Mouse (Mus musculus) cerebral cortex, adult 2 months (tissue): ENCODE measurements around the gene 9130008F23Rik.

Source experiments
- WGBS: fragments of 180-500 bp; shearing (Covaris S2); methylation state at CpG from one replicate; pipeline ENCODE4 v1.1.7; 2018; 5-methylcytosine and 5-hydroxymethylcytosine counted together

9130008F23Rik gene

DNA sequence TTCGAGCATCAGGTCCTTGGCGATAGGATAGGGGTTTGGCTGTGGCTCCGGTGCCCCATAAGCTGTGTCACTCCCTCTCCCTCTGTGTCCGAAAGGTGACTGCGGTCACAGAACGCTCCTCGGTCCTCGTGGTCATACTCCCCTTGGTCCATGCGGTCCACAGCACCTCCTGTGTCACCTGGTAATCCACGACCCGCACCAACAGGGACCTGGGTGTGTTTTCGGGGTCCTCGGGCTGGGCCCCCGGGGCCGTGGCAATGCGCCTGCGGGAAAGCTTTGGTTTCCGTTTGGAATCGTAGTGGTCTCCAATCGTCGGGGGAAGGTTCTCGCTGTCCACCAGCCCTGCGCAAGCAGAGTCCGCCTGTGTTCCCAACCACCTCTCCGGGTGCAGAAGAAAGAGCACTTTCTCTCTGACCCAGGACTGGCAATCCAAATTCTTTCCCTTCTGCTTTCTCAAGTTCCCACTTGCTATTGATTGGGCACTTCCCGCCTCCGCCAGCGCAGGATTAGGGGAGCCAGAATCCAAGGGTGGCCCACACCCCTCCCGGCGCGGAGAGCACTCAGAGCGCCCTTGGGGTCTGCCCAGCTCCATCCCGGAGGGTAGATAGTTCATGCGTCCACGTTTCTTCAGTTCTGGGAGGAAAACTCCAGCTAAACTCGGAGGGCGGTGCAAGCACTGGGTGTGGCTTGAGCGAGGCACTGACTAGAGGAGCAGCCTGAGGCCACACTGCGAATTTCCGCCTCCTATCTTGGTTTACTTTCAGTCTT, at the start of gene 9130008F23Rik:
TSS of gene 9130008F23Rik (minus strand) at position 636 of the 768 bp plus-strand sequence.
- WGBS, result under 1% methylated on average over 40 of the region's 40 CpGs

DNA sequence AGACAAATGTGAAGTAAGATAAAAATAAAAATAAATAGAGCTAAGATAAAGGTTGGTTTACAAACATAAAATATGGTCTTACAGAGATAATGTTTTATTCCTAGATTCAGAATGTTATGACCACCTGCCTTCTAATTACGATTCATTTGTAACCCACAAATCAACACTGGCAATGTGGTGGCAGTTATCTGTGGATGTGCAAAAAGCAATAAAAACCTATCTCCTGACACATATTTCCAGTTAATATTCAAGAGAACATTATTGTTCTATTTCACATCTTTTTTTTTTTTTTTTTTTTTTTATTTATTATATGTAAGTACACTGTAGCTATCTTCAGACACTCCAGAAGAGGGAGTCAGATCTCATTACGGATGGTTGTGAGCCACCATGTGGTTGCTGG, 35.1 kb upstream of the 9130008F23Rik start:
- WGBS, result 96% methylated on average over 2 of the region's 2 CpGs

DNA sequence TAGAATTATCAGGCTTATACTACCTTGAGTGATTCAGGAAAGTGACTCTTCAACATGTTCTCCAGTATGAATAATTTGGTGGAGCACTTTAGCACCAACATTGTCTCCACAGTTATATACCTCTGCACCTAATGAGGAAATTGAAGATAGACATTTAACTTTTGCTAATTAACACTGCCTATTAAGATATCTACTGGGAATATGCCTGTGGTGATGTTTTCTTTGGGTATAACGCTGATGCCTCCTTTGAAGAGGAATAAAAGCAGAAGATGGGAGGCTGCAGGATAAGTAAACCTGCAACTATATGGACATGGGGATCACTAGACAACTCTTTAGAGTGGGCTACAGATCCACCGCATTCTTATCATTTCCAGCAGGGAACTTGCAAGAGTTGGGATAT, 33.9 kb upstream of the 9130008F23Rik start, which contains the start of gene Glyatl3:
TSS of gene Glyatl3 (minus strand) at position 101 of the 400 bp plus-strand sequence.
- WGBS, result 91% methylated on average over 2 of the region's 2 CpGs

DNA sequence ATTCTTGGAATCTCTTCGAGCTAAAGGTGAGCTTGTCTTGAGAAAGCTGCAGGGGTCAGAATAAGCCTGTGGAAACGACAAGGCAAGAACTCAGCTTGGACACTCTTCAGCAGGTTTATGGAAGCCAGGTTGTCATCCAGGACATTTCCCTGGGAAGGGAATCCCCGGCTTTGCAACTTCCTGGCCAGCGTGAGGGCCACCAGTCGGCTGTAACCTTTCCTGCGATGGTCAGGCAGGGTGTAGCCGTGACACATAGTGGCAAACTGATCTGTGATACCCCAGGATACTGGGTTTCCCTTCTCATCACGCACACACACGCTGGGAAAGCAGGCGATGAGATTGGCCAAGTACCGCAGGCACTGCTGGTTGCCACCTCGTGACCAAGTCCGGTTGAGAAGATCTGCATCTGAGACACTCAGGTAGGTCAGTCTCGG, 24.4 kb upstream of the 9130008F23Rik start:
- WGBS, result 15% methylated on average over 14 of the region's 14 CpGs

DNA sequence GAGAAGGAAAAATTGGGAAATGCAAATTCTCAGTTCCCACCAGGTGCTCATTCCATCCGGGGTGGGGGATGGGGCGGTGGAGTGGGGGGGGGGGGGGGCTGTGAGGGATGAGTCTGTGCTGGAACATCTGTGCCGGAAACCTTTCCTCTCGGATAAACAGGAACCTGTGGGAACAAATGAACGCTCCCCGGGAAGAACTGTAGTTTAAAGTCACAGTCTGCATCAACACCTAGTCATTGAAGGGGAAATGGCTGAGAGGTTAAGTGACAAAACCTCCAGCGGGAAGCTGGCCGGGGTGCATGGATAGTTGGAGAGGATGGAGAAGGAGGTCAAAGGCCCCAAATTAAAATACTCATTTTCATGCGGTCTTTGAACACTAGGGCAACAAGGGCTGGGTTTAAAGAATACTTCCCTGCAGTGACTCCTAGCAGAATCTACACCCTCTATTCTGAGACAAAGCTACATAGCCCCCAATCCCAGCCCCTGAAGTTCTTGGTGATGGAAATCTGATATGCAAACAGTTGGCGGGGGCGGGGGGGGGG, 23.8 kb upstream of the 9130008F23Rik start:
- WGBS, result 14% methylated on average over 11 of the region's 11 CpGs

DNA sequence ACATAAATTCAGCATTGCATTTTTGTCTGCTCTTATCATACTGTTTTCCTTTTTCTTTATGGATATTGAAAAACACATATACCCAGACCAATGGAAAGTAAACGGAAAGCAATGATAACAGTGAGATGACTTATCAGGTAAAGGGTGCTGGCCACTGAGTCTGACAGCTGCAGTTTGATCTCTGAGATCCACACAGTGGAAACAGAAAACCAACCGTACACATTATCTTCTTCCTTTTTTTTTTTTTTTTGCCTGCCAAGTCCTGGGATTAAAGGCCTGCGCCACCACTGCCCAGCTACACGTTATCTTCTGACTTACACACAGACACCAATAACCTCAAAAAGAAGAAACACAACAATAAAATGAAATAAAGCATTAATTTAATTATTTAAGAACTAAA, 23.0 kb upstream of the 9130008F23Rik start:
- WGBS, result 75% methylated on average over 4 of the region's 4 CpGs

DNA sequence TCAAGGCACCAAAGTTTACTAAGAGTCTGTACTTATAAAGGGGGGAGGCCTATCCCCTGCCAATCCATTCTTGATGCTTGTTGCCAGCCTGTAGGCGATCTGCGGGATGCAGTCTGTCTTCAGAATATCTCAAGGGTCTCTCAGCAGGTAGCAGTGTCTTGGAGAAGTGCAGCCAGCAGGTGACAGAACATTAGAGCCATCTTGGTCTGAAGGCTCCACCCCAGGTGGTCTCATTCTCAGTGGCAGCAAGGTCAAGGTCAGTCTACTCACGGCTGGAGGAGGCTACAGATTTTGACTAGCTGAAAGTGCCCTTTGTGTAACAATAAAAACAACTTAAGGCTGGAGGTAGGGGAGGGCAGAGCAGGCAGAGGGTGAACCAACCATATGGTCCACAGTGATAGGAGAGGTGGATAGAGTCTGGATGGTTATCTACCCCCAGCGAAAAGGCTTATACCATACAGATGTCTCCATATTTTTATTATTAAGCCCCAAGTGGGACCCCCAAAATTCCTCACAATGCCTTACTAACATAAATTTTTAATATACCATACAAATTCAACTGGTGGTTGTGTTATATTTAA, 19.5 kb upstream of the 9130008F23Rik start:
- WGBS, result 67% methylated on average over 4 of the region's 4 CpGs

DNA sequence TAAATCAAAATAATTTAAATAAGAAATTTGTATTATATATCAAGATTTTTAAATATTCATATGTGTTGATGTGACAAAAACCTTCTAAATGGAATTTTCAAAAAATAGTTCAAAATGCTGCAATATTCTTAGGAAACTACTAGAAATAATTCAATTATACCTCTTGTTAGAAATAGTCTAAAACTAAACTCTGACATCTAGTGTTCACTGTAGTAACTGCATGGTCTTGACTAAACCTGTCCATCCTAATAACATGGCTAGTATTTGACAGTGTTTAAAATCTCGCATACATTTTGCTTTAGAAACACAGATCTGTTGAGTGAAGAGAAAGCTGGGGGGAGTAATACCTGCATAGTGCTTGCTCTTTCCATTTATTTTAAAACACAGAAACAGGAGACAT, 16.5 kb upstream of the 9130008F23Rik start:
- WGBS, result 78% methylated on average over 1 of the region's 1 CpGs

DNA sequence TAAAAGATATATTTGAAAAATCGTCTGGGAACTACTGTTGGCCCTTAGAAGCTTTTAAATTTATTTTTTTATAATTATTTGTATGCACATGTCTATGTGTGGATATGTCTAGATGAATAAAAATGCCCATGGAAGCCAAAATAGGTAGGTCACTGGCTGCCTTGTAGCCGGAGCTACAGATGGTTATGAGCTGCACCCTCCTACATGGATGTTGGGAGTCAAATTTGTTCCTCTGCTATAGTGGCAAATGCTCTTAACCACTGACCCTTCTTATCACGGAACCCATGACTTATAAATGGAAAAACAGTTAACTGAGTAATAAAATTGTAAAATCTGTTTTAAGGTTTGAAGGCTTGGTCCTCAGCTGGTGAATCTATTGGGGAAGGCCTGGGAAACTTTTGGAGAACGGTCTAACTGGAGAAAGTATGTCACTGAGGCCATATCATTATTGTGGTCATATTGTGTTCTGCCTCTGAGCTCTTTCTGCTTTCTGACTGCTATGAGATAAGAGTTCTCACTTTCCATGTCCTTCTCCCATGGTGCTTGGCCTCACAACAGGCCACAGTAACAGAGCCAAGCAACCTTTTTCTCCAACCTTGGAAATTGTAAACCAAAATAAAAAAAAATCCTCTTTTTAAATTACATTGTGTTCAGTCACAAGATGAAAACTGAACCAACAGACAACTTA, 7.6 kb upstream of the 9130008F23Rik start:
- WGBS, result 84% methylated on average over 4 of the region's 4 CpGs

DNA sequence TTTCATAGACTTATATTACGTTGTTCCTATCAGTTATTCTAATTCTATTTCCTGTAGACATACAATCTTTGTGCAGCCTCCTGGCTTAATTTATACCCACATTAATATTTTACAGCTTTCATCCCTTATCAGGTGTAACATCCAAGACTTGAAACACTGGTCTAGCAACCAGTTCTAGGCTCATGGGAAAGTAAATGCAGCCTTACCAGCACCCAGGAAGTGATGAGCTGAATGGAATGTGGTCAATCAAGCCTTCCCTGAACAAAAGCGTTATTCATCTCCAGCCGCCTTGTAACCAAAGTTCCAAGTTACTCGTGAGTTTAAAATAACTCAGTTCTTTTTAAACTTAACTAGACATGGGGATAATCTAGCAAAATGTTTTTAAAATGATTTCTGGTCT, 4.8 kb upstream of the 9130008F23Rik start:
- 80% methylated on average over 4 of the region's 4 CpGs for WGBS

DNA sequence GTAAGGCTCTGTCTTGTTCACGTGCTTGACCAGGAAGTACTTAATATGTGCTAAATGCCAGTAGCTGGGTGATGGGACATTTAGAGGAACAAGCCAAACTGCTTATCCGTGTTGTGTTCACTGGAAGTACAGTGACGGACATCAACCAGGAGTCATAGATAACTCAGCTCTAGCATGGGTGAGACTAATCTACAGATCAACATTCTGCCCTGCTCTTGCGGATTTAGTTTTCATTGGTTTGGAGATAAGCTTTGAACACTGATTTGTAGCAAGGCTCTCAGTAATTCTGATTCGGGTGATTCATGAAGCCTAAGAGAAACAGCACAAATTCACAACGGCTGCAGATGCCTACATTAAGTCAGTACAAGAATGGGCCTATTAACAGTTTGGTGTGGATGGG, 1.8 kb upstream of the 9130008F23Rik start:
- 94% methylated on average over 6 of the region's 6 CpGs for WGBS

DNA sequence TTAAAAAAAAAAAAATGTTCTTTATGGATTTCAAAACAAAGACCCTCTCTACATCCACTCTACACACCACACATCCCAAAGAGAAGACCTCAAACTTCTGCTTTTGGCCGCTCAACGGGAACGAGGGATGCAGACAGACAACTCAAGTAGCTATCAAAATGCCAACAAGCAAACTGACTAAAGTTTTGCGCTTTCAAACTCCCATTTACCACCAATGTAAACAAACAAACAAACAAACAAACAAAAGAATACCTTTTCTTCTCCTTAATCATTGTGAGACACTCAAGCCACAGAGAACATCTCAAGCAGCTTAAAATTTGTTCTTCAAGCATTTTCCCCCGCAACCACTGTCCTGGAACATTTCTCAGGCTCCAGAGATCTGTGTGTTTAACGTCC, 833 bp downstream of the 9130008F23Rik start:
- 31% methylated on average over 6 of the region's 6 CpGs for WGBS

DNA sequence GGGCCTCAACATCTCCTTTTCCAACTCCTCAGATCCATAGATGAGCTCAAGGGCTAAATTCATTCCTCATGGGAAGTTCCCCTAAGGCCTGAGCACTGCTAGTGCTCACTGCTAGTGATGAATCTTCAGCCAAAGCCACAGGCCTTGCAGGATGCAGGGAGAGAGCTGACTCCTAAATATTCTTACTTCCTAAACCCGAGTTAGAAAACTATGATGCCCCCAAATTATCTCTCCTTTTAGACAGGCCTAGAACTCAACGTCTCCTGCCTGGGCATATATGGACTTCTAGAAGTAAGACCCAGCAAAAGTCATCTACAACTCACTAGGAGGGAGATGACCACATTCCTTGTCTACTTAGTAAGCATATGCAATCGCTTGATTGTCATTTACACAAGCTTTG, 2.6 kb downstream of the 9130008F23Rik start:
- WGBS, result 58% methylated on average over 3 of the region's 3 CpGs

DNA sequence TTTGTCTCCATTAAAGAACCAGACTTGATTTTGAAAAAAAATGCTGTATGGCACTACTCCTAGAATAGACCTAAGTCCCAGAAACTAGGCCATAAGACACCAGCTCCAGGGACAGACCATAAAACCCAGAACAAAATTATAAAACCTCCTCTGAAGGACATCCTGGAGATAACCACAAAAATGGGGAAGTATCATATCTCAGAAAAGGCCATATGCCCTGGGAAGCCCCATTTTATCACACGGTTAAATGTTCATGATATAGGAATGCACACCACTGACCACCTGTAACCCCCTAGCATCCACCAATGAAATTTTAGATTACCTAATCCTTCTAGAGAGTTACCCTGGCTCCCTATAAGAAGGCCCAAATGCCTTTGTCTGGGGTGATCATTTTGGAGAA, 4.8 kb downstream of the 9130008F23Rik start:
- 92% methylated on average over 1 of the region's 1 CpGs for WGBS

DNA sequence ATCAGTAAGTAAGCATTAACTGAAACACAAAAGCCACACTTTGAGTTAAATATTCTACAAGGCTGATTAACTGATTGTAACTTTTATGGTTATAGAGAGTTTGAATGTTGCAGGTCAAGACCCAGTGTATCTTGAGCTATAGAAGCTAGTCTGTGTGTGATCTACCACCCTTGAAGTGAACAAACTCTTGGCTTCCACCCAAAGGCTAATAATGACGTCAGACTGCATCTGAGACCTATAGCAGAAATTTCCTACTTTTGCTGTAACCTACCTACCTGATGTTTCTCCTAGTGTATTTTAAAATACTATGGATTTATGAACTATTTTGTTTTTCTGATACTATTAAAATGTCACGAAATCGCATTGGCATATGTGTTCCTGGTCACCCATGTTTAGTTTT, 5.7 kb downstream of the 9130008F23Rik start:
- 79% methylated on average over 3 of the region's 3 CpGs for WGBS

DNA sequence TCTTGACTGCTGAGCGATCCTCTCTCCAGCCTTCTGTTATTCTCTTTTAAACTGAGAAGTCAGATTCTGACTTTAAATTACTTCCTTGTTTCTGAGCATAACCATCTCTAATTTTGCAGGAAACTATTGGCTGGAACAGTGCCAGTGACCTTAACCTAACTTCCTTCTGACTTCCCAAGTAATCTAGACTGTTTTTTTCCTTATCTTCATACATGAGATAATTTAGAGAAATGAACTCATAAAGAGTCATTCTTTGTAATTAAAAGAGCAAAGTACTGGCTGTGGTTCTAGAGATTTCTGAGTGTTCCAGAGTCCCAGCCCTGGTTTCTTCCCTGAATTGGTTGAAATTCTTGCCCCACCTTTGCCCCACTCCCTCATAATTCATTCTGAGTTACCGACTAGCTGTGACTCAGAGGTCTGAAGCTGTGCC, 6.8 kb downstream of the 9130008F23Rik start:
- 73% methylated on average over 2 of the region's 2 CpGs for WGBS

DNA sequence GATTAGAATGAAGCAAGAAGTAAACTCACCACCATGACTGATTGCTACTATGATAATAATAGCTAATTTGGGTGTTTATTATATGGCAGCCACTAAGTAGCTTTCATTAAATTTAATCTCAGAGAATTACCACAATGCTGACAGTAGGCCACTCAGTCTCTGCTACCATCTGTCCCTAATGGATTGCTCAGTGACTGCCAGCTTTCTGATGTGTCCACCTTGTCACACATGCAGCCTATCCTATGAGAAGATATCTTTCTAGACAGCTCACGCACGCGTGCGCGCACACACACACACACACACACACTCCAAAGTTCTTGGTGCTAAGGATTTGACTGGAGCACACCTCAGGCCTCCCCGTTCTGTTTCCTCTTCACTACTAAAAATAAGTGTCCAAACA, 7.7 kb downstream of the 9130008F23Rik start:
- 97% methylated on average over 6 of the region's 6 CpGs for WGBS

DNA sequence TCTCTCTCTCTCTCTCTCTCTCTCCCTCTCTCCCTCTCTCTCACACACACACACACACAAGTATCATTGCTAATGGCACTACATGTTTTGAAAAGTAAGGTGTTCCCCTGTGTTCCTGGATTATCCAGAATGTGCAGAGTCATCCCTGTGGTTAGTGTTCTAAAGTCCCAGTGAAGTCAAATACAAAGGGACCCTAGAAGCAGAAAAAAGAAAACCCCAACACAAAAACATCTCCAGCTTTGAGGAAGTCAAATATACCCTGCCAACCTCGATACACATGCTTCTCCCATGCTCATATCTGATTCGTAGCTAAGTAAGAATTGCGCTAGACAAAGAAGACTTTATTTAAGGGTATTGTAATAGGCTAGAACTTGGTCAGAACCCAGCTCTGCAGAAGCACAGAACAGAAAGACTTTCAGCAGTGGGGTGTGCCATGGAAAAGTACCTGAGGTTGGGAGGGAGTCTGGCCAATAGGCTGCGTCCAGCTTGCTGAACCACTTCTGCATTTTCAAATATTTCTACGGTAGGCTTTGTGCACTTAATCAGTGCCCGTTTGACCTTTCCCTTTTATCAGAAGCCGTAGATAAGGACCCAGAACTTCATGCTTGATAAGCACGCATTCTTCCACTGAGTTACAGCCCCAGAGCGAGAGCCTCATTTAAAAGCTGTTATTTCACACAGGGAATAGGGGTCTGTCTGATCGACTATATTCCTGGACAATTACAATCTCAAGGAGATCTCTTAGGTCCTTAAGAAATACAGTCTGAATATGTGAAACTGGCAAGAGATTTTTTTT, 11.2 kb downstream of the 9130008F23Rik start:
- 82% methylated on average over 10 of the region's 10 CpGs for WGBS

DNA sequence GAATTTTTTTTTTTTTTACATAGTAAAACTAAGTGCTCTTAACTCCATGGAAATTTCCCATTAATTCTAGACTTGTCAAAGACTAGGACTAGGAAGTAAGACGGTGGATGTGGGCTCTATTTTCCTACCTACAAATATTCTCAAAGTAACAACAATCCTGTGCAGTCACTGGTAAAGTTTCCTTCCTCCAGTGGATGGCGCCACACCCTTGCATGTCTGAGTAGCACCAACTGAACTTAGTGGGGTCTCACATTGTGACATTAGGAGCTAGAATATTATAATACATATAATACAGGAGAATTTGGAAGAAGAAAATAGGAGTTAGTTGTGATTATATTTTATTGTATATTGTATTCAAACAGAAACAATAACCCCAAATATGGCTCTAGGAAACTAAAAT, 48.5 kb downstream of the 9130008F23Rik start:
- 61% methylated on average over 2 of the region's 2 CpGs for WGBS
